Mouse (Mus musculus) liver, embryonic 14.5 days (tissue): Measurements from ENCODE around the gene Lipc.

Experiments used
- CTCF ChIP-seq: IDR thresholded peaks from 2 replicates; pipeline ENCODE4 v1.5.1; 2016; ENCODE audit warnings: antibody characterized with exemption, low read depth, control low read depth
- EP300 ChIP-seq: IDR thresholded peaks from 2 replicates; pipeline ENCODE4 v1.6.1; 2016; ENCODE audit warnings: antibody characterized with exemption, low read depth

- TF ChIP-seq CTCF: no peak
- TF ChIP-seq EP300: no peak
Measured at GRCm38 (mm10) chr9:70993326-70993725, 41.3 kb upstream of the Lipc start.
